Mouse (Mus musculus): ENCODE measurements around the gene Chst1.

Gene Chst1

DNA sequence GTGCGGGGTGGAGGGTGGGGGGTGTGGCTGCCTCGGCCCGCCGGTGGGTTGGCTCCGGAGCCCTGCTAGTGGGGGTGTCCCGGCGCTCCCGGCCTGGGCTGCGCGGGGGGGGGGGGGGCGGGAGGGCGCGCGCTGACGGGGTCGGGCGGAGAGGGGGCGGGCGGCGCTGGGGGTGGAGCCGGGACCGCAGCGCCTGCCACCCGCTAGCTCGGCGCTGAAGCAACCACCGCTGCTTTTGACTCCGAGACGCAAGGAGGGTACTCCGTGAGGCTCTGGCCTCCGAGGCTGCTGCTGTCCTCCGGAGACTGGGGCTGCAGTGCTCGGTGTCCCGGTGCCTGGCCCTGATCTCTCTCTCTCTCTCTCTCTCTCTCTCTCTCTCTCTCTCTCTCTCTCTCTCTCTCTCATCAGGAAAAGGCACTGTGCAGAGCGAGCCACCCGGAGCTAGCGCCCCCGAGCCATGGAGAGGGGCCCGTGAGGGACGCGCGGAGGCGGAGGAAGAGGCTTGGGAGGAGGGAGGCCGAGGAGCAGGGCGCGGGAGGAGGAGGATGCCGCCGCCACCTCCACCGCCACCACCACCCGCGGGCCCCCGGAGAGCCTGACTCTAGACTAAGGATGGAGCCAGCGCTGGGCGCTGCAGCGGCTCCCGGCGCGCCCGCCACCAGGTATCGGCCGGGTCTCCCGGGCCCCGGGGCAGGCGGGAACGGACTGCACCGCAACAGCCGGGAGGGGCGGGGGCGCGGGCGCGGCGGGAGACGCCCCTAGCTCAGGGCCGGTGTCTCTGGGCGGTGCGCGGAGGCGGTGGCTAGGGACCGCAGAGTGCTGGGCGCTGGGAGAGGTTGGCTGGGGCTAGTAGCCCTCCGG, at the start of gene Chst1:
Gene Chst1 (plus strand): TSS at position 221 of the 861 bp plus-strand sequence.
- peak; percentile 56 to 57 for DNase-seq

DNA sequence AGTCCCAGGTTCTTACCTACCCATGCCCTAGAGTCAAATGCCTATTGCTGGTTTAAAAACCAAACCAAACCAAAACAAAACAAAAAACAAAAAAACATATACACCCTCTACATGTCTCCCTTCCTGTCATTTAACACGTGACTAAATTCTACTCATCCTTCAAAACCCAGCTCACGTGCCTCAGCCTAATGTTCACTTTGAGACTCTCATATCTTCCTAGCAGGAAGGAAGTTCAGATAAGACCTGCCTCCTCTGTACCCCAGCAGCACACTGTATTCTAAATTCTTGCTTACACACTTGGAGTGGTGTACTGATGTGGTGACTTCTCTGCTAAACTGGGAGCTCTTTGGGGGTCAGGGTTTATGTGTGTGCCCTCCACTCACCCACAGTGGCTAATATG, 49.5 kb upstream of the Chst1 start:
- no peak for DNase-seq

DNA sequence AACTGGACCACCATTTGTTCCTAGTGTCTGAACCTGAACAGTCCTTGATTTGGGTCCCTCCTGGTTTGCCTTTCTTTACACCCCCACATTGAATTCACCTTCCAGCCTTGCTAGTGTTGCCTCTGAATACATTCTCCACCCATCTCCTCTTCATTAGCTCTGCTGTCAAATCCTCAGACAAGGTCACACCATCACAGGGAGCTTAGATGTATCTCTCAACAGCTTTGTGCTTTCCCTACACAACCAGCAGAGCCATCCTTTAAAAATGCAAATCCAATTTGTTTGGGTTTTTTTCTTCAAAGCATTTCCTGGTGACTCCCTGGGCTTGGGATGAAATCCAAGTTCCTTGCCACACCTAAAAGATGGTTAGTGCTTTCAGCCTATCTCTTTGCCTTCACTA, 45.0 kb upstream of the Chst1 start:
- DNase-seq = no peak

DNA sequence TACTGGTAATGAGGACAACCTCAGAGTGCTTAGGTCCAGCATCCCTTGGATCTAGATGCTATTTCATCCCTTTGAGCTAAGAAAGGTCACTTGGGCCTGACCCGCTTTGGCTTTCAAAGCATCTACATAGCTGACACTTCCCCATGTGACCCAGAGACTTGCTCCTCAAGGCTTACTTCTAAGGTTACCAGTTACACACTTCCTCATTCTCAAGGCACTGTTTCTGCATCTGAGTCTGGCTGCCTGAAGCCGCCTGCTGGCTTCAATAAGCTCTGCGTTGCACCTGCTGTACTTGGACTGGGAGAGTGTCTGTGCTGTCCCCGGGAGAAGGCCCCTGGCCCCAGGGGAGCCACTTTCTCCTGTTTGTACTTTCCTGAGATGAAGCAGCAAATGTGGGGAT, 36.6 kb upstream of the Chst1 start:
- DNase-seq = peak in 1 of 2 experiments; percentile 7

DNA sequence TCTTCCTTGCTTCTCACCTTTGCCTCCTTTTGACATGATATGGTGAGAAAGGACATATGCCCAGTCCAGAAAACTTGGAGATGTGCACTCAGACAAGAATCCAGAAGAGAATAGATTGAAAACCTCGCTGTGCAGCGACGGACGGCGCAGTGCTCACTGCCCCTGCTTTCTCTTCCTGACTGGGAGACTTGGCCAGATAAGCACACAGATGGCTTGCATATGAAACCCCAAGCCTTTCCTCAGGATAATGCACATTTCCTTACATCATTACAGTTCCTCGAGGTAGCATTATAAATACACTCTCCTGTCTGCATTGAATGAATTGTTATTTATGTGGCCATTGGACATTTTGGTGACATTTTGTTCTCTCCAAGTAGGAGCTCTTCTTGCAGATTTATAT, 28.9 kb upstream of the Chst1 start:
- no peak for DNase-seq

DNA sequence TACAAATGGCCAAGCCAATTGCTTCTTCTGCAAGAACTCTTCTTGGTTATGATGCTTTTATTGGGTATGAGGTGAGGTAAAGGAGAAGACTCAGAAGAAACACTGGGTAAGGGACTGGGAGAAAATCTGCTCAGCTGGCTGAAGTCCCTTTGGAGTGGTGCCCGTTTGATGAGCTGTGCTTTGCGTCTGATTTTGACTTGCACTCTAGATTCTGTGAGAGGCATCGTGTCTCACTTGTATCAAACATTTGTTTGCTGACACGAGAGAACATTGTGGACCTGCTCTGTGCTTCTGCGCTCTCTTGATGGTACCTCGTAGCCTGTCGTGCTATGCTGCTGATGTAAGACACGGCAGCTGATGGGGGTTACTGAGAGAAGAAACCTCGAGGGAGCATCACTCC, 21.7 kb upstream of the Chst1 start:
- DNase-seq = peak; percentile 71 to 72

DNA sequence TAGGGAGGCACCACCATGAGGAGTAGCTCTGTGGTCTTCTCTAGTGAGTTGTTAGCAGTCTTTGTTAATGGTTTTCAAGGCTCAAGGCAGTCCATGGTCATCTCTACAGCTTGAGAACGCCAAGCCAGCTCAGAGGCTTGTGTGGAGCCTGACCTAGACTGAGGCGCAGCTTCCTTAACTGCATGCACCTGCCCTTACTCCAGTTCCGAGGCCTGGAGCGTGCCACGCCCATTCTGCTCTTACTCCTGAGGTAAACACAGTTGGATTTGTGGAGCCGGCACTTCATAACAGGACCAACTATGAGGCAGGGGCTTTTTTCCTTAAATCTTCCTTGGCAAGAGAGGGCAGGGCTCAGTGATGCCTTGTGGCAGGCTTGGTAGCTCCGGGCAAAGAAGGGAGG, 18.2 kb upstream of the Chst1 start:
- DNase-seq = no peak

DNA sequence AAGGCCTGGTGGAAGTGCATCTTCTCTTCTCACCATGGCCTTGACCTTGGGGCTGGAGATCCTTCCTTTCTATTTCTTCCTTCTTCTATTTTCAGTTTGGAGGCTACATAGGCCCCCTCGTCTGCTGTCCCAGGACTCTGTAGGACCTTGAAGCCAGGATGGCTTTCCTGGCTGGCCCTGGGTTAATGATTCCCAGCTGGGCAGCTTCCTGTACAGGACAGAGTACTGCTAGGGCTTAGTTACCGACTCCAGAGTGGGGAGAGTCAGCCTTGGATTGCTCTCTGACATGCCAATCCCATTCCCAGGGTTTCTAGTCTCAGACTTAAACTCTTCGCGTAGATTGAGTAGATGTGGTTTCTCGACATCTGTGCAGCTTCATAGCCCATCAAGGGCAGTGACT, 16.9 kb upstream of the Chst1 start:
- DNase-seq = no peak

DNA sequence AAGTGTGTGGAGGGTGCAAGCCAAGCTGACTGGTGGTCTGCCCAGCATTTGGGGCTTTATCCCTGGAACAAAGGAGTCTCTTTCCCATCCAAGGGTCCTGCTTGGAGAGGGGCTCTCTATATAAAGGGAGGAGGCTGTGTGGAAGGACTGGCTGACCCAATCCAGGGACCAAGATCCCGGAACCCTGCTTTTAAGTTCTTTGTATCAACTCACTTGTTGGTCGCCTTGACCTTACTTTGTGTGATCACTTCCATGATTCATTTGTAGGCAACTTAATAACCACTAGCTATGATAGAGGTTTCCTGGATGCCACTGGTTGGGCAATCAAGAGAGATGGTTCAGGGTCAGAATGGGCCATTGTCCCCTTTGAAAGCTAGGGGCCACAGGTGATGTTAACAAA, 11.7 kb upstream of the Chst1 start:
- DNase-seq = no peak

DNA sequence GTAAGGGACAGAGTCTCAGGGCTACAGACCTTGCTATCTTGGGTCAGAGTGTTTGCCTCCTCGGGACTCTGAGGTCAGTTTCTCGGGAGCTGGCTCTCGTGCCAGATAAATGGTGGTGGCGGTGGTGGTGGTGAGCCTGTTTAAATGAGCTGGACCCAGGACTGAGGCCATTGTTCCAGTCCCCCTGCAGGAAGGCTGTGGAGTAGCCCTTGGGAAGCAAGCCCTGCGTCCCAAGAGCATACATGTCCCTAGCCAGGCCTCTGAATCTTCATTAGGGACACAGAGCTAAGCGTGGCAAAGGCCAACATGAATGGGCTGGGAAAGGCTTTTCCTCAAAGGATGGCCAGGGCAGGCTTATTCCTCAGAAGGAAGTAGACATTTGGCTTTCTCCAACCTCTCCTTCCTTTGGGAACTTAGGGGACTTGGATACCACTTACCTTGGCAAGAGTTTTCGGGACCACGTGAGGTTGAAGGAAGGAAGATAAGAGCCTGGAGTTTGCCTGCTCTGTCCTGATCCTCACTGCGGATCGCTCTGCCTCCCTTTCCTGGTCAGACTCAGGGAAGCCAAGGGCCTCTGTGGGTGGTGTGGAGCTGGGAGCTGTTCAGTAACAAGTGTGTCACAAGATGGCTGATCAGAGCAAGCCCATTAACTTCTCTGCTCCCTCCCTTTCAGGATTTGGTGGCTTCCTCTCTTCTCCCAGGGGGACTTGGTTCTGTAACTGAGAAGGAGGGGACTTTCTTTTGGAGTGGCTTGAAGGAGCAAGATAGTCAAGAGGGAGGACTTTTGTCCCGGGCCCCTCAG, 4.4 kb upstream of the Chst1 start:
- DNase-seq = no peak

DNA sequence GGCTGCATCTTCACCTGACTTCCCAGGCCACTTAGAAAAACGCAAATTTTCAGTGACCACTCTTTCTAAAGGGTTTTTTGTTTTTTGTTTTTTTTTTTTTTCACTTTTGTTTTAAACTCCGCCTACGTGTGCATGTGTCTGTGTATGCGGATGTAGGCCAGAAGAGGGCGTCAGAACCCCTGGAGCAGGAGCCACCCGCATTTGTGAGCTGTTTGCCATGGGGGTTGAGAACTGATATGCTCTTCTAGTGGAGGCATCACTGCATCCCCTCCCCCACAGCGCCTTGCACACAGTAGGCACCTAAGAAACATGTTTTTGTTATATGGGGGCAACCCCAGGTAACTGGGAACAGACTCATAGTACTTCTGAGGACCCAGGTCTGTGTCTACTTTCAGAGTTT, 2.2 kb upstream of the Chst1 start:
- peak; percentile 49 to 57 for DNase-seq

DNA sequence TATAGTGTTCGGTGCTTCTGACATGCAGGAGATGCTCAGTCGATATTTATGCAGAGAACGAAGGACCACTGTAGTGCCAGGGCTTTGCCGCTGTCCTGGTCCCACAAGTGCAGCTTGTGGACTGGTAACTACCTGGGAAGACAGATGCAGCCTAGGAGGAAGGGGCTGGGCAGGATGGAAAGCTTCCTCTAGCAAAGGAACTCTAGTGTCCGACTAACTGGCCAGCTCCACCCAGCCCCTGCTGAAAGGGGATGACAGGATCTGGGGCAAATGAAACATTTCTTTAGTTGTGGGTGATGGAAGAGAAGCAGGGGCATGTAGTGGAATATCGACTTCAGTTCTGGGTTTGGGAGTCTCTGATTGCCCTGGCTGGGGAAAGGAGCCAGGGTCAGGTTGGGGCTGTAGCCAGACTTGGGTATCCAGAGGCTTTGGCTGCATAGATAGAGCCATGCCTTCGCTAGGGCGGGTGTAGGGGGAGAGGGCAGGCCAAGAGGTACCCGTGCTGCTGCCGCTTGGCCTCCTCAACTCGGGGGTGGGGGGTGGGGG, 493 bp upstream of the Chst1 start:
- DNase-seq = peak; percentile 33 to 45

DNA sequence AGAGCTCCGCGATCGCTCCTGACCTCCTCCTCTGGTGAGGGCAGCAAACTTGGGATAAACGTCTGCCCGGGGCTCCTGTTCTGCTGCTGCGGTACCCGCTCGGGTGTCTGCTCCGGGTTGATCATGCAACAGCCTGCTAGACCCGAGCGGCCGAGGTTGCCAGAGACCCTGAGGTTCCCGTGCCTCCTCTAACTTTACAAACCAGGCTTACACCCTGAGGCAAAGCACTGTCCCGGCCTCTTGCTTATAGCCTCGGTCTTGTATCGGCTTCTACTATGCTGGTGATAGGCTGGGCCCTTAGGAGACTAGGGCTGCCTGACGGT, 802 bp downstream of the Chst1 start:
- DNase-seq = no peak

DNA sequence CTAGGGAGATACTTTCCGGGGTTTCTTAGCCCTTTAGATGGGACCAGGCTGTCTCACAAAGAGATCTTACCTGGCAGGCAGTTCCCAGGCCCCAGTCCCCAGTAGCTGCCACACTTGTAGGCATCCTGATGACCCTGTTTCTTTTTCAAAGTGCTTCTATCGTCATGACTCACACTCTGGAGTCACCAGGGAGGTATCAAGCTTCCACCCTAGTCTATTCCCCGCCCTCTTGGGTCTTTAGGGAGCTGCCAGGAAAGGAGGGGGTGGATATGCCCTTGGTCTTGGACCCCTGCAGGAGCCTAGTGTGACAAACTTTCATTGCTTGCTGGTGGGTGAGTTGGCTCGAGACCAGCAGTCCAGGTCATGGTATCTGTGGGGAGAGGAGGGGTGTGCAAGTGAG, 1.7 kb downstream of the Chst1 start:
- no peak for DNase-seq

DNA sequence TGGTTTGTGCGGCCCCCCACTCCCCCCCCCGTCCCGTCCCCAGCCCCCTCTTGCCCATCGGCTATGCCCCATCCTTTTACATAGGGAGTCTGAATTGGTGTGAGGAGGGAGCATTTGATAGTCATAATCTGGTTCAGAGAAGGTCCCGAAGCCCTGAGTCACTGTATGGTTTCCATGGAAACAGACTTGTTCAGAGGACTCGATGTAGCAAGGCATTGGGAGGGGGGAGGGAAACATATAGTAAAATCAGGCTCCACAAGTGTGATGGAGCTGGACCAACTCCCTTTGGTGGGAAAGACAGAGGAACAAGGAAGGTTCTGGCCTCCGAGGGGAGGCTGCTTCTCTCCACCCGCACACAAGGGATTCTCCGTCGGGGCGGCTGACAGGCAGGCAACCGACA, 2.6 kb downstream of the Chst1 start:
- DNase-seq = no peak

DNA sequence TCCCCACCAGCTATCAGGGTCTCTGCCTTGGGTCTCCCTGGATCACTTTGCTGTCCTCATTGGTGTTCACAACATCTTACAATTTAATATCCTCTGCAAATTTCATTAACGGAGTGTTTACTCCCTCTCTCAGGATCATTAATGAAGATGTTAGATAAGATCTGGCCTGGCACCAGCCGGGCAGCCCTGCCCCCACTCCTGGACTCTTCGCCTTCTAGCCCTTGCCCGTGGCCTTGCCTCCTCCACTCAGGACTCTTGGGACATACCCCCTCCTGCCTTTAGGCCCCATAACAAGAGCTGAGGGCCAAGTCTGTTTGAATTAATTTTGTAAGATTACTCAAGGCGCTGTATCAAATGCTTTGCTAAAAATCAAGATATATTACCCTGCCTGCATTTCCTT, 4.1 kb downstream of the Chst1 start:
- DNase-seq = no peak

DNA sequence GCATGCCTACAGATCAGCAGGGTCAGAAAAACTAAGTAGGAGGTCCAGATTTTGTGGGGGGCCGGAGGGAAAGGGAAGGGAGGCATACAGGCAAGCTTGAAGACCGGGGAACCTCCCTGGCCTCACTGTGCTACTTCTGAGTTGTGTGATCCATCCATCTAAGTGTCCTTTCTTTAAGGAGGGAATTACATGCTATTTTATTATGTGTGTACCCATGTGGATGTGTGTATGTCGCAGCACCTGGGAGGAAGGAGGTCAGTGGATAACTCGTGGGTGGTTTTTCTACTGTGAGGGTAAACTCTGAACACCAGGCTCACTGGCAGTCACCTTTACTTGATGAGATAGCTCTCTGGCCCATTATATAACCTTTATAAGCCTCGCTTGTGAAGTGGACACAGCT, 5.1 kb downstream of the Chst1 start:
- no peak for DNase-seq

DNA sequence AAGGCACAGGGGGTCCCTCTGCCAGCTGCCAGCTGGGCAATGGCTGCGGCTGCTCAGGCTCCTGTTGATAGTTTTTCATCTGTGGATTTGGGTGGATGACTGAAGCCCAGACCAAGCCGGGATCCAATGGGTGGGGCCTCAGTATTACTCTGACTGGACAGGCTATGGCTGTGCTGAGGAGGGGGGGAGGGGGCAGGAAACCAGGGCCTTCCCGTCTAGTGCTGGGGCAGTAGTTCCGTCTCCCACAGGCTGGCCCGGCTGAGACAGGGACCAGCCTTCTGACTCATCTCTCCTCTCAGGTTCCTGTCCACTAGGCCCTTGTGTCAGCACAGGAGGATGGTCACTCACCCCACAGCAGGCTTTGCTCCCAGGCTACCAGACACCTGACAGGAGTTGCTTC, 6.5 kb downstream of the Chst1 start:
- DNase-seq = no peak

DNA sequence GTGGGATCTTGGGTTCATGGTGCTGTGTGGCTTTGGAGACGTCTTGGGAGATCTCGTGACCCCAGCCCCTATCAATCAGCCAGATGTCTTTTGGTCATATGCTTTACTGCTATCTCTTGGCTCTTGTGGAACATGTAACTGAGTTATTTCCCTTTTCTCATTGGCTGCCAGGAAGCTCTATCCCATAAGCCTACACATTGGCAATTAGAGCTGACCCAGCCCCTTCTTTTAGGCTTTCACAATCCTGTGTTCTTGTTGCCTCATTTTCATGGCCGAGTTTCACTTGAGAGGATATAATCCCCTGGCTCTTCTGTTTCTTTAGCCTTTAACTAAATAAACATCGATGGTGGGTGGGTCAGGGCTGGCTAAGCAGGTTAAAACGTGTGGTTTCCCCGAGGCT, 7.6 kb downstream of the Chst1 start:
- no peak for DNase-seq

DNA sequence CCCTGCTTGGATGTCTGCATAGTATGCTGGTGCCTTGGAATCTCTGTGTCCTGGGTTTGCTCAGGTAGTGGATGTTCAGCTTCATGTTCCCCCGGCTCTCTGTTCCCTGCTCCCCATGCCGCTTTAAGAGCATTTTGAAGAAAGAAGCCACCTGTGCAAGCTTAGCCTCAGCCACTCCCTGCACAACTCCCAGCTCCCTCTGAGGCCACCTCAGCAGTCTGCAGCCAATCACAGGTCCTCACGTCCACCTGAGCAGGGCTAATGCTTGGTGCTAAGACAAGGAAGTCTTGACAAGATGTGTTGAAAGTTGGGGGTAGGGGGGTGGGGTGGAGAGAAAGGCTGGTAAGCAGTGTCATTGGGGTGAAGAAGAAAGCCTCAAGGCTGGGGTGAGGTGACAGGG, 8.1 kb downstream of the Chst1 start:
- no peak for DNase-seq

DNA sequence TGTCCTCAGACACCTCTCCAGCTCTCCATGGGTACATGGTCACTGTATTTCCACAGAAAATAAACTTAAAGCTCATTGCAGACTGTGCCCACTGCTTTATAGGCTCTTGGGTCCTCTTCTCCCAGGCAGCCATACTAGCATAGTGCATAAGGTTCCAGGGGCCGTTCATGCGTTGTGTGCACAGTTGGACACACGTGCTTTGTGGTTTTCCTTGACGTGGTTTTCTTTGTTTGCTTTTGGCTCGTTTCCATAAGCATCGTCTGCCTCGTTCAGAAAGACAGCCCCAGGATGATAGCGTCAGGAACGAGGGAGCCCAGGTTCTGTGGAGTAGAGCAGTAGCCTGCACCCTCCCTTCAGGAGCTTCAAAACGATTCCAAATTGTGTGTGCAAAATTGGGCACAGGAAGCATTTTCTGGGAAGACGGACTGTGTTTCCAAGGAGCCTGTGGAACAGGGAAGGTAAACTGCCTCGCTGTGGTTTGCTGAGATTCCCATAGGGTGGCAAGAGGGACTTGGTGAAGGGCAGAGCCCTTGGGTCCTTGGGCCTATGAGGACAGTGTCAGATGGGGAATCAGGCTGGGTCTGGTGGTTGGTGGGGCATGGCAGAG, 8.6 kb downstream of the Chst1 start:
- no peak for DNase-seq

DNA sequence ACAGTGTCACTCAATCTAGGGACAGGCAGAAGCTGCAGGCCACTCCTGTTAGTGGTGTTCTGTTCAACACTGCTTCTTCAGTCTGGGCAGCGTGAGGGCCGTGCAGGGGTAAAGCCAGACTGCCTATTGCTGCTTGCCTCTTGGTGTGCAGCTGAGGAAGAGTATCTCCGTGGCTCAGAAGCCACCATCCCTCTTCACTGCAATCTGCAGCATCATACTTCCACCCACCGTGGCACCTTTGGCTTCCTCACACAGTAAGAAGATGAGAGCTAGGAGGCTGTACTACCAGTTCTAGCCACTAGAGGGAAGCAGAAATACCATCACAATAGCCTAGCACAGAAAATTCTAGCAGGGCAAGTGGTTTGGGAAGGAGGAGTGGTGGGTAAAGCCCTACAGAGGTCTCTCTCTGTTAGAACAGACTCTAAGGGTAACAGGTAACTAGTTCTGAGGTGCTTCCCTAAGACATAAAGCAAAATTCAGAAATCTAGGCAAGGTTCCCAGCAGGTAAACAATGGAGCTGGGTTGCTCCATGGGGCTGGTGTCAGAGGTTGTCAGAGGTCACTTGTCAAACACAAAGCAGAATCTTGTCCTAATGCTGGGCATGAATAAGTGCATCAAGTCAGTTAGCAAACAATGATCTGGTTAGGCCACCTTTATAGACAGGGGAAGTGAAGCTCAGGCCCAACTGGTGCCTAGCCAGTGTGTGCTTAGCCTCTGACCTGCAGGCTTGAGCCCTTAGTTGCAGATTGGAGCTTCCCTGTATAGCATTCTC, 9.5 kb downstream of the Chst1 start:
- DNase-seq = peak; percentile 79 to 88

Data from cerebellum, postnatal 10 days (tissue).